Mouse (Mus musculus): ENCODE measurements around the gene Tasp1. TPM values are rescaled to one million over a fixed set of nuclear protein-coding genes. Genes with fewer than 3 reads are reported as not detected.
"Not testable (repeated sequence)": the region's sequence is repeated elsewhere in the genome, so short reads cannot be mapped to it uniquely, and the experiment has no call there.

Gene Tasp1
- polyA plus RNA-seq, 1 experiment from 2014 or later, result 21.1 TPM

DNA sequence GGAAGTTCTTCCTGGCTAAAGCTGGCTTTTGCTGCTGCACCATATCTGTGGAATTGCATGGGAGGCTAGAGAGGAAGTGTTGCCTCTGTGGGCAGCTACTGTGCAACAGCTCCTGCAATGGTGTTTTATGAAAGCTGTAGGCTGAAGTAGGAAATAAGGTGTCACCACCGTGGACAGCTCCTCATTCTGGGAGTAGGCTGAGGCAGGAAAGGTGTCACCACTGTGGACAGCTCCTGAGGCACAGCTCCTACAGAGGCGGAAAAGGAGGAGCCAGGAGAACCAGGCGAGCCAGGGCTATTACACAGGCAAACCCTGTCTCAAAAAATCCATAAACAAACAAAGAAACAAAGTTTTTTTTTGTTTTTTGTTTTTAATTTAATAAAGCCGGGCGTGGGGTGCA lies 29.4 kb upstream of the Tasp1 start:
- Histone ChIP-seq H3K4me2 (ENCODE audit: low read depth, low read length, severe bottlenecking) (no peak overlapping the region), H3K27me3 (ENCODE audit: control insufficient read depth, insufficient read depth, low read length) (no peaks in the 10 kb centered on the region), H3K9me3 (ENCODE audit: control insufficient read depth, low read length) (no peaks in the 10 kb centered on the region), H3K36me3 (ENCODE audit: control insufficient read depth, insufficient read depth, low read length) (no peaks in the 10 kb centered on the region), H3K27ac (ENCODE audit: low read depth, low read length) (no peak overlapping the region), H3K4me3 (ENCODE audit: low read depth, low read length) (no peak overlapping the region), H3K4me1 (replicated peaks; ENCODE audit: control insufficient read depth, insufficient read depth, low read length) (no peaks in the 10 kb centered on the region), H3K9ac (ENCODE audit: low read length) (no peak overlapping the region)
- DNase-seq (ENCODE audit: low spot score) (no peak), ATAC-seq (replicated peaks; ENCODE audit: low FRiP score) (no peak)
- WGBS, result 83% methylated on average over 5 of the region's 5 CpGs

DNA sequence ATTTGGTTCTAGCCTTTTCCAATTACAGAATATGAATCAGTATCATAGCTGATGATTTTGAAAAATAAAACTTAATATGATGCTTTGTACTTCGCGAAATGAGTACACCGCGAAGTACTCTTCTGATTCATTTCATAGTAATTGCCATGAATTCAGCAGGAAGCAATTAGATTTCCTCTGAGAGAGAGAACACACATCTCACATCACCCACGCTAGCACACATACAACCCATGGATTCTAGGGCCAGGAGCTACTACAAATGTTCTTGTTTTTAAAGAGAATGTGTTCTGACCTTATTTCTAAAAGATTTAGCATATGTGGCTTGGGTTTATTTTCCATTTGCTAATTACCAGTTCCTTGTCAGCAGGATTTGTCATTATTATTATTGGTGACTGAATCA lies 26.8 kb upstream of the Tasp1 start:
- WGBS, result 90% methylated on average over 5 of the region's 5 CpGs
- Histone ChIP-seq H3K27me3 (ENCODE audit: control insufficient read depth, insufficient read depth, low read length) (no peaks in the 10 kb centered on the region), H3K9me3 (ENCODE audit: control insufficient read depth, low read length) (no peaks in the 10 kb centered on the region), H3K27ac (ENCODE audit: low read depth, low read length) (no peak overlapping the region), H3K4me2 (ENCODE audit: low read depth, low read length, severe bottlenecking) (no peak overlapping the region), H3K36me3 (ENCODE audit: control insufficient read depth, insufficient read depth, low read length) (no peaks in the 10 kb centered on the region), H3K9ac (ENCODE audit: low read length) (no peak overlapping the region), H3K4me1 (replicated peaks; ENCODE audit: control insufficient read depth, insufficient read depth, low read length) (no peaks in the 10 kb centered on the region), H3K4me3 (ENCODE audit: low read depth, low read length) (no peak overlapping the region)
- no peak for DNase-seq (ENCODE audit: low spot score)
- no peak for ATAC-seq (replicated peaks; ENCODE audit: low FRiP score)

DNA sequence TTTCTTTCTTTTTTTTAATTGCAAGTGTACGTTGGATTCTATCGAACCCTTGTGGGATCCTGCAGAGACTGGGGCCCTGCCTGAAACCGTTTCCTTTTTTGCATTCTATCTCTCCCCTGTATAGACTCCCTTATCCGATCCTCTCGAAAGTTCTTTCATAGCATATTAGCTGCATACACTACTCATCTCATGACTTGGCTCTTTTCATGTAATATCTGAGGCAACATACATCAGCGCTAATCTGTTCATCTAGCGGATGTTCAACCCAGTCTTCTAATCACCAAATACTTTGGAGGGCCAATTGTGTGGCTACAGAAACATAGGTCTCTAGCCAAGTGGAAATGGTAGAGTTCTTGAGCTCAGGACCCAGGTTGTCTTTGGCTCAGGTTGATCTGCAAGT lies 17.6 kb upstream of the Tasp1 start:
- no peak overlapping the region for H3K4me2 ChIP-seq (ENCODE audit: low read depth, low read length, severe bottlenecking)
- H3K27me3 ChIP-seq (ENCODE audit: control insufficient read depth, insufficient read depth, low read length), result no peaks in the 10 kb centered on the region
- 93% methylated on average over 7 of the region's 7 CpGs for WGBS
- no peaks in the 10 kb centered on the region for H3K4me1 ChIP-seq (replicated peaks; ENCODE audit: control insufficient read depth, insufficient read depth, low read length)
- no peaks in the 10 kb centered on the region for H3K9me3 ChIP-seq (ENCODE audit: control insufficient read depth, low read length)
- ATAC-seq (replicated peaks; ENCODE audit: low FRiP score), result no peak
- H3K27ac ChIP-seq (ENCODE audit: low read depth, low read length), result no peak overlapping the region
- no peak overlapping the region for H3K9ac ChIP-seq (ENCODE audit: low read length)
- no peak overlapping the region for H3K4me3 ChIP-seq (ENCODE audit: low read depth, low read length)
- no peaks in the 10 kb centered on the region for H3K36me3 ChIP-seq (ENCODE audit: control insufficient read depth, insufficient read depth, low read length)
- no peak for DNase-seq (ENCODE audit: low spot score)

DNA sequence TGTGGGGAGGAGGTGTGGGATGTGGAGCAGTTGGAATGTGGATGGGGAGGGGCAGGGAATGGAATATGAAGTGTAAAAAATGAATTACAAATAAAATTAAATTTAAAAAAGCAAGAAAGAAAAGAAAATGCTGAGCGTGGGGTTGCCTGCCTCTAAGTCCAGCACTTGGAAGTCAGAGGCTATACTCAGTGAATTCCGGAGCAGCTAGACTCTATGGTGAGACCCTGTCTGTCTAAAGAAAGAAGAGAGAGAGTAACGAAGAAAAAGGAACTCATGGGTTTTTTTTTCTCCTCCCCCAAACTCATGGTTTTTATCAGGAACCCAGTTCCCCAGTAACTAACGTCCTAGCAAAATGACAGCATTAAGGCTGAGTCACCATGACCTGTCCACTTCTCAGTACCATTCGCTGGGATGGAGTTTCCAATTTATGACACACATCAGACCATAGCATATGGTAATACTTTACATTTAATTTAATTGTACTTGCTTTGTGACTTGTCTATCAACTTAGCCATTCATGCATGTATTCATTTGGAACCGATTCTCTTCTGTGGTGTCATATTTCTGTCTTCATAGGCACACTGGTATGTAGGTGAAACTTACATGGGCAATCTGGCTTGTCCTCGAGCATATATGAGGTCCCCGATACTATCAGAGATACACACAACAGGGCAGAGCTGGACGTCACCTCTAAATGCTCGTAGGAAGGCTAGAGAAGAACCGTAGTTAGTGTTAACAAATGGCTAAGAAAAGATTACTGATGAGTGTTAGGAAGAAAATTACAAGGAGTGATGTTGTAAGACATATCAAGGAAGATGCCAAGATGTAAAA lies 14.4 kb upstream of the Tasp1 start:
- Histone ChIP-seq H3K27me3 (ENCODE audit: control insufficient read depth, insufficient read depth, low read length) (no peaks in the 10 kb centered on the region), H3K4me1 (replicated peaks; ENCODE audit: control insufficient read depth, insufficient read depth, low read length) (no peaks in the 10 kb centered on the region), H3K4me3 (ENCODE audit: low read depth, low read length) (no peak overlapping the region), H3K27ac (ENCODE audit: low read depth, low read length) (no peak overlapping the region), H3K36me3 (ENCODE audit: control insufficient read depth, insufficient read depth, low read length) (no peaks in the 10 kb centered on the region), H3K9ac (ENCODE audit: low read length) (no peak overlapping the region), H3K9me3 (ENCODE audit: control insufficient read depth, low read length) (no peaks in the 10 kb centered on the region), H3K4me2 (ENCODE audit: low read depth, low read length, severe bottlenecking) (no peak overlapping the region)
- DNase-seq (ENCODE audit: low spot score), result no peak
- ATAC-seq (replicated peaks; ENCODE audit: low FRiP score), result no peak
- 89% methylated on average over 11 of the region's 11 CpGs for WGBS

DNA sequence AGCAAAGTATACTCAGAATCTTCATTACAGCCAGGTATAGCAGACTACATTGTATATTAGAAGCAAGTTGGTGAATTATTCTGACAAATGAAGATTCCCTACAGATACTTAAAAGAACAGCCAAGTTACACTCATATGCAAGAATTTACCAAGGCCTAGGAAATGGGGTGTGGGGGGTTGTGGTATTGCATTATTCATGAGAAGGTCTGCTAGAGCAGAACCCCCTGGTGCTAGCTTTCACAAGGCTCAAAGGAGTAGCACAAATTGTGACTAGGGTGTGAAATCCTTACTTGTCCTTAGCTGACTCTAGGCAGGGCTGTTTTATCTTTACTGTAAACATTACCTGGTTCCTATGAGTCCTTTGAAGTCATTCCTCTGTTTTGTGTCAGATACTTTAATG lies 12.7 kb upstream of the Tasp1 start:
- H3K4me3 ChIP-seq (ENCODE audit: low read depth, low read length); H3K27ac ChIP-seq (ENCODE audit: low read depth, low read length); H3K4me2 ChIP-seq (ENCODE audit: low read depth, low read length, severe bottlenecking); DNase-seq (ENCODE audit: low spot score); H3K9me3 ChIP-seq (ENCODE audit: control insufficient read depth, low read length); H3K9ac ChIP-seq (ENCODE audit: low read length); H3K36me3 ChIP-seq (ENCODE audit: control insufficient read depth, insufficient read depth, low read length); H3K4me1 ChIP-seq (replicated peaks; ENCODE audit: control insufficient read depth, insufficient read depth, low read length); H3K27me3 ChIP-seq (ENCODE audit: control insufficient read depth, insufficient read depth, low read length); ATAC-seq (replicated peaks; ENCODE audit: low FRiP score): not testable (repeated sequence)

DNA sequence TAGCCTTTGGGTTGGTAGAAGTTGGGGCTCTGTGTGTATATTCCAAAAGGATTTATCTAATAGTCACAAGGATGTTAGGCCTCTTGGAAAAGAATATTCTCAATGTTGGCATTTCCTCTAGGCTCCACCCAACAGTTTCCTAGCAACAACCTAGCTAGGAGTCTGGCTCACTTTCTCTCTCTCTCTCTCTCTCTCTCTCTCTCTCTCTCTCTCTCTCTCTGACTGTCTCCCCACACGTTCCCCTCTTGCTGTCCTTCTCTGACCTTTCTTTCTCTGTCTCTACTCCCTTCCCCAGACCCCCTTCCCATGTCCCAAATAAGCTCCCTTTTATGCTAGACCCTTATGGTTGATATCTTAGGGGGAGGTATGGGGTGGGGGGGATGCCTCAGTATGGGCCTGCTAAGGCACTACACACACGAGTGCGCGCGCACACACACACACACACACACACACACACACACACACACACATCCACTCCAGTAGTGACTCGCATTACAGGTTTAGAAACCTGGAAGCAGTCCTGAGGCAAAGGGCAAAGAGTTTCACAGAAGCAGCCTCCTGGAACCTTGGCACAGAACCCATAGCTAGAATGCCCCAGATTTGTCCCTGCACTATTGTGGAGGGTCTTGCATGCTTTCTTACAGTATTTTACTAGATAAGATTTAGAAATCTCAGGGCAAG lies 12.1 kb upstream of the Tasp1 start:
- 60% methylated on average over 6 of the region's 6 CpGs for WGBS
- Histone ChIP-seq H3K36me3 (ENCODE audit: control insufficient read depth, insufficient read depth, low read length) (no peaks in the 10 kb centered on the region), H3K9ac (ENCODE audit: low read length) (no peak overlapping the region), H3K4me1 (replicated peaks; ENCODE audit: control insufficient read depth, insufficient read depth, low read length) (no peaks in the 10 kb centered on the region), H3K27me3 (ENCODE audit: control insufficient read depth, insufficient read depth, low read length) (no peaks in the 10 kb centered on the region), H3K4me2 (ENCODE audit: low read depth, low read length, severe bottlenecking) (no peak overlapping the region), H3K4me3 (ENCODE audit: low read depth, low read length) (no peak overlapping the region), H3K9me3 (ENCODE audit: control insufficient read depth, low read length) (no peaks in the 10 kb centered on the region), H3K27ac (ENCODE audit: low read depth, low read length) (no peak overlapping the region)
- no peak for DNase-seq (ENCODE audit: low spot score)
- ATAC-seq (replicated peaks; ENCODE audit: low FRiP score), result no peak

DNA sequence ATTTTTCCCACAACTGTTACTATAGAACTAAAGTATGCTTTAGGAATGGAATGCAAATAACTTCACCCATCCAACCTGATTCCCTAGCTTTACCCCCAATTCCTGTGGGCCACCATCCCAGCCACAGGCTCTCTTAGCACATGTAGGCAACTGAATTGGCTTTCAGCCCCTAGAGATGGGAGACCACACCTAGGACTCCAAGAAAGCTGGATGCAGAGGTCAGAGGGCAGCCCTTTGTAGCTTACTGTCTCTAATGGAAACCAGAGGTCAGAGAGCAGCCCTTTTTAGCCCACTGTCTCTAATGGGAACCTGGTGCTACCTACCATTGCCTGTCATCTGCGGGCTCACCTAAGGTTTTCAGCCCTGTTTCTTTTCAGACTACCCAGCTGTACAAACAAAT lies 10.9 kb upstream of the Tasp1 start:
- no peaks in the 10 kb centered on the region for H3K36me3 ChIP-seq (ENCODE audit: control insufficient read depth, insufficient read depth, low read length)
- no peak overlapping the region for H3K9ac ChIP-seq (ENCODE audit: low read length)
- WGBS, result 28% methylated on average over 1 of the region's 1 CpGs
- no peaks in the 10 kb centered on the region for H3K27me3 ChIP-seq (ENCODE audit: control insufficient read depth, insufficient read depth, low read length)
- no peak overlapping the region for H3K27ac ChIP-seq (ENCODE audit: low read depth, low read length)
- DNase-seq (ENCODE audit: low spot score), result no peak
- H3K4me1 ChIP-seq (replicated peaks; ENCODE audit: control insufficient read depth, insufficient read depth, low read length), result no peaks in the 10 kb centered on the region
- H3K9me3 ChIP-seq (ENCODE audit: control insufficient read depth, low read length), result no peaks in the 10 kb centered on the region
- no peak overlapping the region for H3K4me2 ChIP-seq (ENCODE audit: low read depth, low read length, severe bottlenecking)
- no peak for ATAC-seq (replicated peaks; ENCODE audit: low FRiP score)
- H3K4me3 ChIP-seq (ENCODE audit: low read depth, low read length), result no peak overlapping the region

DNA sequence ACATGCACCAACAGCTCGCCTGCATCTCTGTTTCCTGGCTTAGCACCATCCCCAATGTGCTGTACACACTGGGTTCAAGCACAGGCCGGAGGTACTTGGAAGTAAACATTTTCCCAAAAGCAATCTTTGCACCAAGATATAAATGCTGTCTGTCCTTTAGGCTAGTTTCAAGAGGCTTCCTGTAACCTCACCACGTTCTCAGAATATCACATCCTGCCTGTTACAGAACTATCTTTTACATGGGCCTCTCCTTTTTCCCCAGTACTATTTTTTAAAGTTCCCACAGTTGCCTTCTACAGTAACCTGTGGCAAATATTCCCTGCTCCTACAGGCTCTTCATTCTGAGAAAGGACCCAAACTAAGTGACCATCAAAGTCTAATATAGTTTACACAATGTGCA lies 8.5 kb upstream of the Tasp1 start:
- no peak overlapping the region for H3K27ac ChIP-seq (ENCODE audit: low read depth, low read length)
- ATAC-seq (replicated peaks; ENCODE audit: low FRiP score) (no peak), DNase-seq (ENCODE audit: low spot score) (no peak)
- 84% methylated on average over 3 of the region's 3 CpGs for WGBS
- no peaks in the 10 kb centered on the region for H3K4me1 ChIP-seq (replicated peaks; ENCODE audit: control insufficient read depth, insufficient read depth, low read length)
- no peak overlapping the region for H3K4me2 ChIP-seq (ENCODE audit: low read depth, low read length, severe bottlenecking)
- no peak overlapping the region for H3K4me3 ChIP-seq (ENCODE audit: low read depth, low read length)
- no peaks in the 10 kb centered on the region for H3K27me3 ChIP-seq (ENCODE audit: control insufficient read depth, insufficient read depth, low read length)
- H3K36me3 ChIP-seq (ENCODE audit: control insufficient read depth, insufficient read depth, low read length), result no peaks in the 10 kb centered on the region
- no peak overlapping the region for H3K9ac ChIP-seq (ENCODE audit: low read length)
- no peaks in the 10 kb centered on the region for H3K9me3 ChIP-seq (ENCODE audit: control insufficient read depth, low read length)

DNA sequence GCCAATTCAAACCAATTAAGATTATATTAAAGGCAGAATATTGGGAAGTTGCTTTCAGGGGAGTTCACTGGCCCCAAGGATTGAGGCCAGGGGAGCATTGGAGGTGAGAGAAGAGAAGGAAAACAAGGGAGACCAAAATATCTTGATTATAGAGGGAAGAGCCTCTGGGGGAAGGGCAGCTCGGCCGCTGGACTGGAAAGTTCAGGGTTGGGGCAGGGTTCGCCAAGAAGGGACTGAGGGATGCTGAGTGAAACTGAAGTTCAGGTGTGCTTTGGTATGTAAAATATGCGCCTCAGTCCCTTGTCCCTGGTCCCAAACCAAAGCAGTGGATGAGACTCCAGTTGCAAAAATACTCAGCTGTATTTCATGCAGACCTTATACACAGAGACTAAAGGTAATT lies 911 bp upstream of the Tasp1 start:
- Histone ChIP-seq H3K9ac (ENCODE audit: low read length) (no peak overlapping the region), H3K9me3 (ENCODE audit: control insufficient read depth, low read length) (no peaks in the 10 kb centered on the region), H3K4me1 (replicated peaks; ENCODE audit: control insufficient read depth, insufficient read depth, low read length) (no peaks in the 10 kb centered on the region), H3K27ac (ENCODE audit: low read depth, low read length) (no peak overlapping the region), H3K4me2 (ENCODE audit: low read depth, low read length, severe bottlenecking) (peak overlapping the region; percentile 88; the same call in 1 of the 2 replicates), H3K4me3 (ENCODE audit: low read depth, low read length) (no peak overlapping the region; the same call in 1 of the 2 replicates), H3K27me3 (ENCODE audit: control insufficient read depth, insufficient read depth, low read length) (no peaks in the 10 kb centered on the region), H3K36me3 (ENCODE audit: control insufficient read depth, insufficient read depth, low read length) (no peaks in the 10 kb centered on the region)
- ATAC-seq (replicated peaks; ENCODE audit: low FRiP score) (no peak), DNase-seq (ENCODE audit: low spot score) (no peak)
- 58% methylated on average over 4 of the region's 4 CpGs for WGBS

Data from forebrain, embryonic 11.5 days (tissue).